Mouse (Mus musculus) left cerebral cortex, adult 8-10 months (tissue): ENCODE measurements around the gene Dnm2. TPM values are rescaled to one million over a fixed set of nuclear protein-coding genes. Genes with fewer than 3 reads are reported as not detected.

Experiments used
- DNase-seq, 2 experiments: peaks; one replicate each; pipeline ENCODE4 v3.0.0; 2022; ENCODE audit warnings: low spot score in 2 of 2
- total RNA-seq, 4 experiments: library from RNA; stranded (reverse); gene quantifications; 2 replicates each; pipeline ENCODE4 v1.2.4; 2022

The Dnm2 gene
- total RNA-seq, 4 experiments from 2014 or later, result 49.5 to 64.9 (median 60.9) TPM

DNA sequence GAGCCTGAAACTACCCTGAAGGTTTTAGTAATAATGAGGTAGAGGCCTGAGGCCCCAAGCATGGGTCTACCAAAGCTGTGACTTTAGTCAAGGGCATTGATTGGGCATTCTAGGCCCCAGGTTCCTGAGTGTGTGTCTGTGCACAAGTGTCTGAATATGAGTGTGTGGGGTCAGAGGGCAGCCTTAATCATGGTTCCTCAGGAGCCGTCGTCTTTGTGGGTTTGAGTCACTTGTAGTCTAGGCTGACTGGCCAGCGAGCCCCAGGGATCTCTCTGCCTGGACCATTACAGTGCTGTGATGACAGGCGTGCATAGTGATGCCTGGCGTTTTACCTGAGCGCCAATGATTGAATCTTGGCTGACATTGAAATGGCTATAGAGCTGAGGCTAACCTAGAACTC, 3.5 kb downstream of the Dnm2 start:
- DNase-seq, result no peak

- peak in 1 of 2 experiments; percentile 50 for DNase-seq
Observed at GRCm38 (mm10) chr9:21430724-21431123, 6.0 kb downstream of the Dnm2 start.

DNA sequence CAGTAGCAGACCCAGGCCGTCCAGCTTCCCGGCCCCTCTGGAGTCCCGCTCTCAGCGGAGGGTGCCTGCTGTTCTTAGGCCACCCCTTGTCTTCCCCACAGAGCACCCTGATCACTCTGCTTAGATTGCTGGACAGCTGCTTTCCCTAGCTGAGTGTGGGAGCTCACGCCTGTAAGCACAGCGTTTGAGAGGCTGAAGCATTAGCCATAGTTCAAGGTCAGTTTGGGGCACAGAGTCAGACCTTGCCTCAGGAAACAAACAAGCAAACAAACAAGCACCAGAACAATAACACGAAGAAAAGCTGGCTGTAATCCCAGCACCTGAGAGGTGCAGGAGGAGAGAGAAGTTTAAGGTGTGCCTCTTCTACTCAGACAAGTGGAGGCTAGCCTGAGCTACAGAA, 7.4 kb downstream of the Dnm2 start:
- no peak for DNase-seq

DNA sequence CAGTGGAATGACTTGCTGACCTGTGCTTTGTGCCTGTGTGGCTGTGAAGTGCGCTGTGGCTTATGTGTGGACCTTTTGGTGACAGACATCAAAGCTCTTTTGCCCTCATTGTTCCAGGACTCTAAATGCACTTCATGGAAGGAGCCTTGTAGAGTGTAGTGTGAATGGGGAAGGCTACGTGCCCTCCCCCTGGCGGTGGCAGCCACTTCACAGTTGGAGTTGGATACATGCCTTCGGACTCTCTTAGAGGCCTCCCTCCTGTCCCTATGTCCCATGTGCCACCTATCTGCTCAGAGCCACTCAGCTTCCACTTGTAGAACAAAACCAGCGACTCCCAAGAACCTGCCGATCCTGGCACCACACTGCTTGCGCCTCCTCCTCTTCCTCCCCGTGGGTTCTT, 9.1 kb downstream of the Dnm2 start:
- DNase-seq, result no peak

DNA sequence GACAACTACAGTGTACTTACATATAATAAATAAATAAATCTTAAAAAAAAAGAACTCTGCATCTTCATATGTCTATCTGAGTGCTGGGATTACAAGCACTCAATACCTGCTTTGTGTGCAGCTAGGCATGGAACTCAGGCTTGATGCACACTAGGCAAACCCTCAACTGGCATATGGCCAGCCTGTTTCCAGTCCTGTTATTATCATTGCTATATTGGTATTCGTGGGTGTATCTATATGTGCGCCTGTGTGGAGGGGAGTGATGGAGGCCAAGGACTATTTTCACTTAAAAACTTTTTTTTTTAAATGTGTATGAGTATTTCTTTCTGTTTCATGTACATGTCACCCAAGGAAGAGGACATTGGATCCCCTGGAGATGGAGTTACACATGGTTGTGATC, 9.7 kb downstream of the Dnm2 start:
- DNase-seq, result no peak

- no peak for DNase-seq
Observed at GRCm38 (mm10) chr9:21435777-21436635, 11.3 kb downstream of the Dnm2 start.

GRCm38 (mm10) chr9:21437577-21437976, 12.9 kb downstream of the Dnm2 start:
- no peak for DNase-seq

DNA sequence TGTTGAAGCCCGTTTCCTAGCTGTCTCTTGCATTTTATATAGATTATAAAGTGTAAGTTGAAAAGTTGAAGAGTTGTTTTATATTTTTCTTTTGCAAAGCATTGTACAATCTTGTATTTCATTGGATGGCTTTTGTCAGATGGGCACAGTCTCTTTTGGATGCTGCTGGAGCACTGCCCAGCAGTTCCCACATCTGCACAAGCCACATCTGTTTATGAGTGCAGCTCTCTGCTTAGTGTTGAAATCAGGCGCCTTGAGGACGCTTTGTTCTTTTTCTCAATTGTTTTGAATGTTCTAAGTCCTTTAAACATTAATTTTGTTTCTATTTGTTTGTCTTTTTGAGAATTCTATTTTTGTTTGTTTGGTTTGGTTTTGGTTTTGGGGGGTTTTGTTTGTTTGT, 13.5 kb downstream of the Dnm2 start:
- DNase-seq, result no peak

DNA sequence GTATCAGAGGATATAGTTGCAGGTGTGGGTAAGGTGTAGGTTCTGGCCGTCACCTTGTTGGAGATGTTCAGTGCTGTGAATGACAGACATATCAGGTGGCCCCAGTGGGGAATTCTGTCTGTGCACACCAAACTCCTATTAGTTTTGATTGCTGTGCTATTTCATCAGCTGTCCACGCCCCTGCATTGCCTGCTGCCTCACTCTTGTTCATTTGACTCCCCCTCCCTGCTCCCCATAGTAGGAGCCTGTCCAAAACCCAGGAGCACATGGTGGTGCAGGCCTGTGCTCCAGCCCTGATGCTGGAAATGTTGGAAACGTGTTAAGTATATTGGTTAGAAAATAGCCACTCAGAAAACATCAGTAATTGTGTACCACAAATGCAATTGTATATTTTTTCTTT, 14.7 kb downstream of the Dnm2 start:
- DNase-seq, result no peak

DNA sequence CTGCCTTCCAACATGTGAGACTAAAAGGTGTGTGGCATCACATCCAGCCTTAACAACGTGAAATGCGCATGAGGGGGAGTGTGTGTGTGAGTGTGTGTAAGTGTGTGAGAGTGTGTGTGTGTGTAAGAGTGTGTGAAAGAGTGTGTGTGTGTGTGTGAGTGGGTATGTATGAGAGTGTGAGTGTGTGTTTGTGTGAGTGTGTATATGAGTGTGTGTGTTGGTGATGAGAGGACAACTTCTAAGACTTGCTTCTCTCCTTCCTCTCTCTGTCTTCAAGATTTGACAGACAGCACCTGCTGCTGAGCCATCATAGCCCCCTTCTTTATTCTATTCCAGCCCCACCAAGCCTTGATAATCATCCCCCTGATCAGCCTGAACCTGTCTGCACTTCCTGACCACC, 15.2 kb downstream of the Dnm2 start:
- DNase-seq, result no peak

DNA sequence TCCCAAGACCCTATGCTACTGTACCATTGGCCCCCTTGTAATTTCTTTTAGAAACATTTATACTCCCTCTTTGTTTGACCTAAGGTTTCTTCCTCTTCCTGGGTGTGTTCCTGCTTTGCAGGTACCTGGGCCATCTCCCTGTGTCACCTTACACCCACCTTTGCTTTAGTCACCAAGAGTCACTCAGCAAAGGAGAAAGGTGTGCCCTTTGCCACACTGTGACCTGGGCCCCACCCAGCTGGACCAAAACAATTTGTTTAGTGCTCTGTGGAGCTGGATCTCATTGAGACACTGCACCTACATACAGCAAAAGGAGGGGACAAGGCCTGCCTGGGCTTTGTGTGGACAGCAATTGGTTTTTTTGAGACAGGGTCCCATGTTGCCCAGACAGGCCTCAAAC, 15.7 kb downstream of the Dnm2 start:
- no peak for DNase-seq

DNA sequence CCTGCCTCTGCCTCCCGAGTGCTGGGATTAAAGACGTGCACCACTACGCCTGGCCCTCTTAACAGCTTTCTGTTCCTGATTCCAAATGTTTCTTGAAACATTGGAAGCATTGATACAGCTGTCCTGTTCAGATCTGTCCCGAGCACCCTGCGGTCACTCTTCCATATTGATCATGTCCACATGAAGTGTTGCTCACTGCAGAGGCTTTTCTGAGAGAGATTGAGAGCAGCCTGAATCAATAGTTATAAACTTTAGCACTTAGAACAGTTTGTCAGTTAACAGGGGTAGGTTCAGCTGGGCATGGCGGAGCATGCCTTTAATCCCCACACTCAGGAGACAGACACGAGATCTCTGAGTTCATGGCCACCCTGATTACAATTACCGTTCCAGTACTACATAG, 19.1 kb downstream of the Dnm2 start:
- DNase-seq, result no peak

DNA sequence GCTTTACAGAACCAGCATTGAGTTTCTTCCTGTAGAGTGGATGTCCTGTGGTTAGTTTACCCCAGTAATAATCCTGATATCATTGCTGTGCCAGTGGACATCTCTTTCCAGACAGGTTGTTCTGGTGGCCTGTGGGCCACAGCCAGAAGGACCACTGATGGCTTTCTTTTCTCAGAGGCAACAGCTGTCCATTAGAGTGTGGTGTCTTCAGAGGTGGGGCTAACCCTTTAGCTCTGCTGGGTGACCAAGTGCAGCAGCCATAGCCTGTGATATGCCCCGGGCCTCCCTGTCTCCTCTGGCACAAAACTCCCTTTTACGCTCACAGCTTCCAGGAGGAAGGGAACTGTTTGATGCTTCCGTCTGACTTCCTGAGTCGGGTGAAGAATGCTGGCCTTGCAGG, 19.9 kb downstream of the Dnm2 start:
- no peak for DNase-seq

DNA sequence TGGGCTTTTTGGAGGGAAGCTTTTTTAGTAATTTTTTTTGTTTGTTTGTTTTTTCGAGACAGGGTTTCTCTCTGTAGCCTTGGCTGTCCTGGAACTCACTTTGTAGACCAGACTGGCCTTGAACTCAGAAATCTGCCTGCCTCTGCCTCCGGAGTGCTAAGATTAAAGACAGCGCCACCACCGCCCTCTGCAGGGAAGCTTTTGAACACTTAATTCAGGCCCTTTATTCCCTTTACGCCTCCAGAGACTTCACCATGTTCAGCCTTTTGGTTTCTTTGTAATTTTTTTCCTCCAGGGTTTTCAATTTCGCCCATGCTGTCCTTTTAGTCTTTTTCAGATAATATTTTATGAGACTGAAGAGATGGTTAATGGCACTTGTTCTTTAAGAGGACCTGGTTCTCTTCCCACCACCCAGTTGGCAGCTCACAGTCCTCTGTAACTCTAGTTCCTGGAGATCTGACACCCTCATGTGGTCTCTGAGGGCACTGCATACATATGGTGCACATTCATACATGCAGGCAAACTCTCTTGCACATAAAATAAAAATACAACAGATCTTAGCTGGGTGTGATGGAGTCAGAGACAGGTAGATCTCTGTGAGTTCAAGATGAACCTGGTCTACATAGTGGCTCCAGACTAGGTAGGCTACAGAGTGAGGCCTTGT, 20.5 kb downstream of the Dnm2 start:
- no peak for DNase-seq

DNA sequence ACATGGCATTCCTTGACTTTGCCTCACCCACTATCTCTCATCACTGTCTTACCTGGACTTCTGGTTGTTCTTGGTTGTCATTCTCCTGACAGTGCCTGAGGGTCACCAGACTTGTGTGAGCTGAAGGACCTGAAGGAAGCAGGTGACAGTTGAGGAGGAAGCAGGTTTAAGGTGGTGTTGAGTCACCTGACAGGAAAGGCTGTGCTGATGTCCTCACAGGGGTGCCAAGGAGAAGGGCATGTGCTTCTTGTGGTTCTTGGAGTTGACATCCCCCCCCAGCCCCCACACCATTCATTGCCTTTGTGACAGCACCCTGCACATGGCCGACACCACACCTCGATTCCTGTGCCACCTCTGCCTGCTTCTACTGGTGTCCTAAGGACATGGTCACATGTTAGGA, 23.1 kb downstream of the Dnm2 start:
- DNase-seq, result no peak

- no peak for DNase-seq
Observed at GRCm38 (mm10) chr9:21449710-21450109, 25.0 kb downstream of the Dnm2 start.

DNA sequence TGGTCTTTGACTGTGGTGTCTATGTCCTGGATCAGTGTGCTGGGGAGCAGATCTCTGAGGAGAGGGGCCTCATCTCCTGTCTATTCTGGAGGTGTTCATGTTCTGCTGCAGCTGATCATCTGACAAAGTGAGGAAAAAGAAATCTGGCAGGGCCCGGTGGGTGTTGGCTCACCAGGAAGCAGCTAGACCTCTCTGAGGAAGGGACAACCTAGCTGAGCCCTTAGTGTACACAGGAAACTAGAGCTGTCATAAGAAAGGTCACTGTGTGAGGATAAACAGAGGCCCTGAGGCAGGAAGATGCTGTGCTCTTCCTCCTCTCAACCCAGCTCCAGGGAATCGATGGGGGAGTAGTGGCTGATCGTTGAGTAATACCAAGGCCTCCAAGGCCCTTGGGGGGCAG, 25.6 kb downstream of the Dnm2 start:
- no peak for DNase-seq

GRCm38 (mm10) chr9:21451391-21451790, 26.7 kb downstream of the Dnm2 start:
- DNase-seq, result no peak

- no peak for DNase-seq
Observed at GRCm38 (mm10) chr9:21451870-21452269, 27.2 kb downstream of the Dnm2 start.

DNA sequence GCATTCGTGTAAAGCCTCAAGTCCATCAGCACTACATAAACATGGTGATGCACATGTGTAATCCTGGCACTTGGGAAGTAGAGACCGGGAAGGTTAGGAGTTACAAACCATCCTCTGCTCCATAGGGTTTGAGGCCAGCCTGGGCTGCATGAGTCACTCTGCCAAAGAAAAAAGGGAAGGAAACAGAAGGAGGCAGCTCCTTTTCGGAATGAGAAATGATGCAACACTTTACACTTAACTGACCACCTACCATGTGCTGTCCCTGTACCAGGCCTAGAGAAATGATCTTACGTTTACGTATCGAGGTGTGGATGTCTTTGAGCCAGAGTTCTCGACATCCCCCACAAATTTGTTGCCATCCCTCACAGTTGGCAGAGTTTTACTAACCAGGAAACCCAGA, 28.3 kb downstream of the Dnm2 start:
- no peak for DNase-seq

DNA sequence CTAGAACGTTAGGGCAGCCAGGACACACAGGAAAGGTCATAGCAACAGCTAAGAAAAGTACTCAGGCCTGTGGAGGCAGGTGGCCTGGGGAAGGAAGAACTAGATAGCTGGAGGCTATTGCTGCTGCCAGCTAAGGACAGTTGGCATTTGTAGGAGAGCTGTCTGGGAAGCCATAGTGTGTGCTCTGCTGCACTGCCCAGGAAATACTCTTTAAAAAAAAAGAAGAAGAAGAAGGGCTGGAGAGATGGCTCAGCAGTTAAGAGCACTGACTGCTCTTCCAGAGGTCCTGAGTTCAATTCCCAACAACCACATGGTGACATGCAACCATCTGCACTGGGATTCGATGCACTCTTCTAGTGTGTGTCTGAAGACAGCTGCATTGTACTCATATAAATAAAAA, 28.8 kb downstream of the Dnm2 start:
- DNase-seq, result no peak

DNA sequence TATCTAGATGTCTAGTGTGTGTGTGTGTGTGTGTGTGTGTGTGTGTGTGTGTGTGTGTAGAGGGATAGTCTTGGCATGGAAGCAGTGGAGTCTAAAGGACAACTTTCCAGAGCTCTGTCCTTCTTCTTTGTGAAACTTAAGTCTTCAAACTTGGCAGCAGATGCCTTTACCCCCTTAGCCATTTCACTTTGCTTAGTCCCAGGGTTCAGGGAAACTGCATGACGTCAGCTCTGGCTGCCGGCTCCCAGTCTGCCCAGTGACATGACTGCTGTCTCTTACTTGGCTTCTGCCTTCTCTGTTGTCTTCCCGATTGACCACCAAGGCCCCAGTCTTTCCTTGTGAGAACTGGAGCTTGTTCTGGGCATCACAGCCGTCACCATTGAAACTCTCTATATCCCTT, 29.8 kb downstream of the Dnm2 start:
- no peak for DNase-seq

- DNase-seq, result no peak
Observed at GRCm38 (mm10) chr9:21455103-21455770, 30.5 kb downstream of the Dnm2 start.
